Mouse (Mus musculus) kidney, embryonic 15.5 days (tissue): ENCODE measurements at regions not wholly inside any gene's neighbourhood (a gene's known extent, or its start where the extent isn't known, plus 50 kb on each side); places are given as distances from the start of the nearest gene placed in this dataset.

Experiments used
- ATAC-seq: fragments of 200-750 bp; cut with Nextera tagmentation; replicated peaks from 2 replicates; pipeline ENCODE4 v1.8.0; 2017; ENCODE audit warnings: moderate TSS enrichment; ENCODE audit not compliant: low FRiP score
- H3K27ac ChIP-seq: fragments of 300-500 bp; sonication (generic); 2 replicates; pipeline ENCODE4 v1.5.1; 2015; ENCODE audit warnings: mild to moderate bottlenecking, inconsistent platforms
- H3K27me3 ChIP-seq: fragments of 300-500 bp; sonication (generic); 2 replicates; pipeline ENCODE4 v1.6.1; 2015; ENCODE audit warnings: inconsistent platforms
- H3K36me3 ChIP-seq: fragments of 300-500 bp; sonication (generic); 2 replicates; pipeline ENCODE4 v1.6.1; 2015; ENCODE audit warnings: inconsistent platforms
- H3K4me1 ChIP-seq: fragments of 300-500 bp; sonication (generic); 2 replicates; pipeline ENCODE4 v1.6.1; 2015; ENCODE audit warnings: inconsistent platforms
- H3K4me2 ChIP-seq: fragments of 300-500 bp; sonication (generic); 2 replicates; pipeline ENCODE4 v1.6.1; 2015; ENCODE audit warnings: moderate library complexity, mild to moderate bottlenecking, inconsistent platforms
- H3K4me3 ChIP-seq: fragments of 300-500 bp; sonication (generic); replicated peaks from 2 replicates; pipeline ENCODE4 v1.5.1; 2015; ENCODE audit warnings: mild to moderate bottlenecking, inconsistent platforms
- H3K9ac ChIP-seq: fragments of 300-500 bp; sonication (generic); 2 replicates; pipeline ENCODE4 v1.6.1; 2015; ENCODE audit warnings: mild to moderate bottlenecking, inconsistent platforms
- H3K9me3 ChIP-seq: fragments of 300-500 bp; sonication (generic); replicated peaks from 2 replicates; pipeline ENCODE4 v1.6.1; 2016; ENCODE audit warnings: inconsistent platforms
- WGBS: fragments of 180-500 bp; shearing (Covaris S2); methylation state at CpG from one replicate; pipeline ENCODE4 v1.1.7; 2015; ENCODE audit warnings: mixed read lengths; 5-methylcytosine and 5-hydroxymethylcytosine counted together

DNA sequence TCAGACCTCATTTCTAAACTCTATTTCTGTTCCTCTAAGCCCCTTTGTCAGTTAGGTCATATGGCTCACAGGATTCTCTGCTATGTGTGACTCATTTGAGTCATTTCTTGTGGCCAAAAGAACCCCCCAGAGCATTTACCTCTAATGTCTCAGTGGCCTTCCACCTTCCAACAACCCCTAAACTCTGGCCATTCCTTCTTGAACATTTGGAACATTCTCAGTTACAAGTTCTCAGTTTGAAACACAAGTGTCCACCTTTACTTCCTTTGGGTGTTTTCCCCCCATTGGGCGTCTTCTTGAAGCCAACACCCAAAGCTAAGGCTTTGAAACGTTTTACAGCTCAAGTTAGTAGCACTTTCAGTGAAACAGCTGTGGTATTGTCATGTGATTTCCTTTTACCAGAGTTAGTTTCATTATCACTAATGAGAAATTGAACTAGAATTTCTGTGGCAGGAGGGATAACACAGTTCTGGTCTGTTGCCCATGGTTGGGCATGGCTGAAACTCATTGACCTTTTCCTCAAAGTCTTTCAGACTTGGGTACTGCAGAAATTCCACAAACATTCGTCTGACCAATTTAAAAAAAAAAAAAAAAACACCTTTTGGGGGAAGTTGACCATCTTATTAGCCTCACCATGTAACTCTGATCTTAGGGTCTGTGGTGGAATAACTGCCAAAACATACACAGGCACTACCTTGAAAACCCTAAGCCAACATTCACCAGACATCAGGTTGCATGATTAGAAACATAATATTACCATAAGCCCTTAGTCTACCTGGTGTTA, 201.8 kb downstream of the Nfkbiz start:
- Histone ChIP-seq H3K4me3 (no peak overlapping the region), H3K27ac (0 out of 2 replicates have a peak overlapping the region, but pooled peaks have one; percentile 18), H3K9ac (no peak overlapping the region), H3K4me1 (no peaks in the 10 kb centered on the region), H3K9me3 (no peaks in the 10 kb centered on the region), H3K27me3 (no peaks in the 10 kb centered on the region), H3K4me2 (no peak overlapping the region), H3K36me3 (no peaks in the 10 kb centered on the region)
- 33% methylated on average over 3 of the region's 3 CpGs for WGBS
- ATAC-seq = peak; percentile 33; the same call in 1 of the 2 replicates

DNA sequence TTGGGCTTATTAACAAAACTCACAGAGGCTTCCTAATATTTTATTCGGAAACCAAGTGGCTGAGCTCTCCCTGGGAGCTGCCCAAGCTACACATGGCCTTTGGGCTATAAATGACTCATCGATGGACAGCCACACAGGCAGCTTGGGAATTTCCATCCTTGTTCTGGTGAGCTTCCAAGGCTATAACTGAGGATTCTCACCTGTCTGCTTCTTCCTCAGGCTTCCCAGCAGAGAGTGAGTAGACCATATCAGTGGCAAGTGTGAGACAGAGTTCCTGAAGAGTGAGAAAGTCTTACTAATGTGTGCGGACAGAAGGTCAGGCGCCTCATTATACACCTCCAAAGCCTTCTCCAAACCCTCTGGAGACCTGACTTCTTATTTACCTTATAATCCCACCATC, 202.5 kb downstream of the Nfkbiz start:
- H3K4me2 ChIP-seq = no peak overlapping the region
- no peaks in the 10 kb centered on the region for H3K9me3 ChIP-seq
- no peaks in the 10 kb centered on the region for H3K4me1 ChIP-seq
- 78% methylated on average over 4 of the region's 4 CpGs for WGBS
- no peaks in the 10 kb centered on the region for H3K36me3 ChIP-seq
- H3K9ac ChIP-seq = no peak overlapping the region
- H3K4me3 ChIP-seq = no peak overlapping the region
- H3K27me3 ChIP-seq = no peaks in the 10 kb centered on the region
- no peak overlapping the region for H3K27ac ChIP-seq
- ATAC-seq = no peak

DNA sequence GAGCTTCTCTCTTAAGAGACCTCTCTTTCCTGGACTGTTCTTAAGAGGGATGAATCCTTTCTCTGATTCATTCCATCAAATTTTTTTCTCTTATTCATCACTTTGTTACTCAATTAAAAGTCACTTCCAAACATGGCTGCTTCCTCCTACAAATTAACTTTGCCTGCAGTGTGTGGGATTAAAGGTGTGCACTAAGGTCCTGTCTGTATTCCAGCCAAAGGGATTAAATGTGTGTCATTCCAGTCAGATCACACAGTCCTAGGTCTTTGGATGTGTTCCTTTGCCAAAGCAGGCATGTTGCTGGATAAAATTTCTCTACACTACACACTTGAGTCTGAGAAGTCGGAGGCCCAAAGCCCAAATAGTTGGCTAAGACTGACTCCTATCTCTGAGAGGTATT, 204.0 kb downstream of the Nfkbiz start:
- H3K36me3 ChIP-seq = no peaks in the 10 kb centered on the region
- H3K4me2 ChIP-seq = no peak overlapping the region
- H3K9me3 ChIP-seq = no peaks in the 10 kb centered on the region
- no peak for ATAC-seq
- 77% methylated on average over 1 of the region's 1 CpGs for WGBS
- no peaks in the 10 kb centered on the region for H3K4me1 ChIP-seq
- H3K27me3 ChIP-seq = no peaks in the 10 kb centered on the region
- H3K4me3 ChIP-seq = no peak overlapping the region
- H3K9ac ChIP-seq = no peak overlapping the region
- H3K27ac ChIP-seq = no peak overlapping the region

DNA sequence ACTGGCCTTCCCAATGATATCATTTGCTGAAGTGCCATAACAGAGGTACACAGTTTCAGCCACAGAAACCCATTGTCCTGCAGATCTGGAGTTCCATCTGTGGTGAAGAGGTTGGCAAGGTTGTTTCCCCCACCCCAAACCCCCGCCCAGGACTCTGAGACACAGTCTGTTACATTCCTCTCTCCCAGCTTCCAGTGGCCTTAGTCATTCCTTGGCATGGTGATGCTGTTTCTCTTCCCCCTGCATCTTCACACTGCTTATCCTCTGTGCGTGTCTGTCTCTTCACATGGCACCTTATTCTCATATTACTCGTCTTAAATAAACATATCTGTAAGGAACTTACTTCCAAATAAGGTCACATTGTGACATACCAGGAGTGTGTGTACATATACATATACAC, 206.5 kb downstream of the Nfkbiz start:
- H3K9ac ChIP-seq = no peak overlapping the region

DNA sequence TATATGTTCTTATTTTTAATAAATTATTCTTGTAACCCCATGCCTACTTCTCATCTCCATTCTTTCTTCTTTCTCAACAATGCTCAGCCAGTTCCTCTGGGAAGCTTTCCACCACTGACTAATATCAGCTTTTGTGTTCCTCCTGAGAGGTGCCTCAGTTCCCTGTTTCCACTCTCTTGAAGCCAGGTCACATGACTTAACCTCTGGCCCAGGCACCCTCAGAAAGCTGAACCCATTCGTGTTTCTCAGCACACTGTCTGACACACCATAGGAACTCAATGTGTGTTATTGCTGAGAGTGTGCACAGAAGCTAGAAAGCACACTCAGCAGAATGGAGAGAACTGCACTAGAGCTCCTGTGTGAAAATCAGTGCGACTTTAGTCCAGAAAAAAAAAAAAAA, 207.1 kb downstream of the Nfkbiz start:
- Histone ChIP-seq H3K27me3 (no peaks in the 10 kb centered on the region), H3K27ac (no peak overlapping the region), H3K9me3 (no peaks in the 10 kb centered on the region; the same call in 1 of the 2 replicates), H3K4me3 (no peak overlapping the region), H3K4me2 (no peak overlapping the region), H3K4me1 (no peaks in the 10 kb centered on the region), H3K9ac (no peak overlapping the region), H3K36me3 (no peaks in the 10 kb centered on the region)
- no peak for ATAC-seq
- WGBS = 66% methylated on average over 2 of the region's 2 CpGs

More for the DNA sequence above, 206.5 kb downstream of the Nfkbiz start:
- ATAC-seq = no peak
- Histone ChIP-seq H3K27ac (no peak overlapping the region), H3K9me3 (no peaks in the 10 kb centered on the region; the same call in 1 of the 2 replicates), H3K4me3 (no peak overlapping the region), H3K4me2 (no peak overlapping the region), H3K4me1 (no peaks in the 10 kb centered on the region), H3K27me3 (no peaks in the 10 kb centered on the region), H3K36me3 (no peaks in the 10 kb centered on the region)
- WGBS = 66% methylated on average over 3 of the region's 3 CpGs

DNA sequence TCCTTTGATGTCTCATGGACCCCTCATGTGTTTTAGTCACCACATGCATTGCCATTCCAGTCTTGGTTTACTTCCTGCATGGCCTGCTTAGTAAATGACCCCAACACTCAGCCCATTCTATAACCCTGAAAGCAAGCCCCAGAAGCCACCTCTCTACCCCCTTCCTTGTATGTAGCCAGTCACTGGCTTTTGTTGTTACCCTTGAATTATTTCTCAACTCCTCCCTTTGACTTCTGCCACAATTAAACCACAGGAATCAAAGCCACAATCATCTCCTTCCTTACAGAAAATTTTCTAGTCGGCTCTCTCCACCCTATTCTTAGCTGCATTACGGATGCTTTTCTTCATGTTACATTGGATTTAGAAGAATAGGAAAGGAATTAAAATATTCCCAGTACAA, 207.7 kb downstream of the Nfkbiz start:
- H3K9ac ChIP-seq = no peak overlapping the region
- no peaks in the 10 kb centered on the region for H3K4me1 ChIP-seq
- H3K4me2 ChIP-seq = no peak overlapping the region
- H3K4me3 ChIP-seq = no peak overlapping the region
- no peaks in the 10 kb centered on the region for H3K36me3 ChIP-seq
- no peaks in the 10 kb centered on the region for H3K27me3 ChIP-seq
- ATAC-seq = no peak
- H3K9me3 ChIP-seq = no peaks in the 10 kb centered on the region; the same call in 1 of the 2 replicates
- WGBS = 87% methylated on average over 2 of the region's 2 CpGs
- H3K27ac ChIP-seq = no peak overlapping the region

GRCm38 (mm10) chr16:55627531-55627930, 211.2 kb downstream of the Nfkbiz start:
- H3K4me1 ChIP-seq = no peaks in the 10 kb centered on the region
- no peaks in the 10 kb centered on the region for H3K27me3 ChIP-seq
- H3K4me2 ChIP-seq = no peak overlapping the region
- WGBS = 89% methylated on average over 1 of the region's 1 CpGs
- no peaks in the 10 kb centered on the region for H3K36me3 ChIP-seq
- no peak overlapping the region for H3K9ac ChIP-seq
- no peak overlapping the region for H3K4me3 ChIP-seq
- H3K9me3 ChIP-seq = no peaks in the 10 kb centered on the region; the same call in 1 of the 2 replicates
- no peak for ATAC-seq
- H3K27ac ChIP-seq = no peak overlapping the region

- Histone ChIP-seq H3K4me2 (no peak overlapping the region), H3K27ac (no peak overlapping the region), H3K9me3 (no peaks in the 10 kb centered on the region), H3K27me3 (no peaks in the 10 kb centered on the region), H3K4me1 (no peaks in the 10 kb centered on the region), H3K9ac (no peak overlapping the region), H3K4me3 (no peak overlapping the region), H3K36me3 (no peaks in the 10 kb centered on the region)
- no peak for ATAC-seq
Observed at GRCm38 (mm10) chr16:55623422-55623821, 215.3 kb downstream of the Nfkbiz start.

- Histone ChIP-seq H3K27ac (no peak overlapping the region), H3K4me3 (no peak overlapping the region), H3K9ac (no peak overlapping the region), H3K4me1 (no peaks in the 10 kb centered on the region), H3K36me3 (no peaks in the 10 kb centered on the region), H3K9me3 (no peaks in the 10 kb centered on the region), H3K27me3 (no peaks in the 10 kb centered on the region), H3K4me2 (no peak overlapping the region)
- no peak for ATAC-seq
- WGBS = 81% methylated on average over 3 of the region's 3 CpGs
Observed at GRCm38 (mm10) chr16:55619731-55620130, 219.0 kb downstream of the Nfkbiz start.

DNA sequence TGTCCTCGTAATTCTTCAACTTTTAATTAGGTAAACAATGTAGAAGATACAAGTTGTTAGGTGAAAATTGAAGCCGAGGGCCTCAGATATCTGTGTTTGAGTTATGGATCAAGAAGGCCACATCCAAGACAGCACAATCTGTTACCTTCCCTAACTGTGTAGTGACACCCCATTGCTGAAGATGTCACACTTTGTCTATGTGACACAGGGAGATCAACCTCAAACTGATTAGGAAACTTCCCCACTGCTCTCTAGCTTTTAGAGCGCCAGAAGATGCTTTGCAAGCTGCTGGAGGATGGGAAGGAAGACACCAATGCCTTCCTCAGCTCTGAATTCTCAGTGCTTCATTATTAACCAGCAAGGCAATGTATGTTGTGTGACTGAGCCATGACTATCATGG, 220.7 kb downstream of the Nfkbiz start:
- no peaks in the 10 kb centered on the region for H3K9me3 ChIP-seq
- WGBS = 90% methylated on average over 3 of the region's 3 CpGs
- ATAC-seq = no peak
- no peaks in the 10 kb centered on the region for H3K4me1 ChIP-seq
- H3K27me3 ChIP-seq = no peaks in the 10 kb centered on the region
- no peaks in the 10 kb centered on the region for H3K36me3 ChIP-seq
- no peak overlapping the region for H3K9ac ChIP-seq
- no peak overlapping the region for H3K27ac ChIP-seq
- no peak overlapping the region for H3K4me2 ChIP-seq
- no peak overlapping the region for H3K4me3 ChIP-seq

- no peak for ATAC-seq
- WGBS = 50% methylated on average over 4 of the region's 4 CpGs
- no peaks in the 10 kb centered on the region for H3K36me3 ChIP-seq
- no peak overlapping the region for H3K4me2 ChIP-seq
- no peaks in the 10 kb centered on the region for H3K4me1 ChIP-seq
- no peak overlapping the region for H3K27ac ChIP-seq
- no peak overlapping the region for H3K9ac ChIP-seq
- H3K9me3 ChIP-seq = no peaks in the 10 kb centered on the region
- no peak overlapping the region for H3K4me3 ChIP-seq
- H3K27me3 ChIP-seq = no peaks in the 10 kb centered on the region
Observed at GRCm38 (mm10) chr16:55617506-55617905, 221.2 kb downstream of the Nfkbiz start.

DNA sequence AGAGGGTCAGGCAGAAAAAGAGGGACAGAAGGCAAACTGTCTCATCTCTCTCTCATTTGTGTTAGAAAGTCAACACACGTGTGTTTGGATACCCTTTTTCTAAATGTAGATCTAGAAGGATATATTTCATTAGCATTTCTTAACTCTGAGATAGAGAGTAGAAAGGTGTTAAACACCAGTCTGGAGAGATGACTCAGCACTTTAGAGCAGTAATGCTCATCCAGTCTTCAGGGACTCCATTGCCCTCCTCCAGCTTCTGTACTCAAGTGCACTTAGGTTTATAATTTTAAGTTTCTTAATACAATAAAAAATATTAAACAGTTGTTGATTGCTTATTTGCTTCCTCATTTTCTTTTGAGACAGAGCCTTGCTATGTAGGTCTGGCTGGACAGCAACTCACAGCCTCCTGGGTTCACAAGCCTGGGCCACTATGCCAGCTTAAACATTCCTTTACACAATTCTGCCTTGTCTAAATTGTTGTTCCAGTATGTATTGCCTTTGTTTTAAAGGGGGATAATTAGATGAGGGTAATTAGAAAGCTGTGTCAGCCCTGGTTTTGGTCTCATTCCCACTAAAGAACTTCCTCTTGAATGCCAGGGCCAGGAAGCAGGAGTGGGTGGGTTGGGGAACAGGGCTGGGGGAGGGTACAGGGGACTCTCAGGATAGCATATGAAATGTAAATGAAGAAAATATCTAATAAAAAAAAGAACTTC, 222.1 kb downstream of the Nfkbiz start:
- H3K4me2 ChIP-seq = no peak overlapping the region
- no peak overlapping the region for H3K4me3 ChIP-seq
- no peaks in the 10 kb centered on the region for H3K9me3 ChIP-seq
- no peak for ATAC-seq
- H3K27ac ChIP-seq = no peak overlapping the region
- no peaks in the 10 kb centered on the region for H3K27me3 ChIP-seq
- no peaks in the 10 kb centered on the region for H3K36me3 ChIP-seq
- WGBS = 73% methylated on average over 1 of the region's 1 CpGs
- no peak overlapping the region for H3K9ac ChIP-seq
- H3K4me1 ChIP-seq = no peaks in the 10 kb centered on the region
